In genomic region chr7:80865521-80865920, GRCm38 (mm10) we compare ENCODE assay signal across 14 mouse cellular contexts. TPM values are rescaled to one million over a fixed set of nuclear protein-coding genes. Genes with fewer than 3 reads are reported as not detected.
A peak's percentile ranks its signal among the peaks of the same experiment; 100 is the strongest.
DNase-seq lines count a peak whose midpoint lies in the region; ATAC-seq and TF ChIP-seq lines count a peak whose summit lies in the region.
"Had no signal": no experiment of that assay in that cellular context is flagged by ENCODE, and none has a peak within 500 bp of the region (broad histone marks: within the 10 kb centered on the region; RNA-seq: fewer than 3 reads in every experiment).

No protein-coding gene starts in this region.

- no peak overlapping the region for H3K9ac ChIP-seq in kidney, embryonic 15.5 days
- no peak overlapping the region for H3K9ac ChIP-seq in stomach, embryonic 14.5 days (replicated peaks; ENCODE audit: low read depth, low read length)
- H3K9ac ChIP-seq: limb, embryonic 15.5 days had no signal

- H3K27ac ChIP-seq in kidney, embryonic 15.5 days, result peak overlapping the region; percentile 75
- H3K27ac ChIP-seq in stomach, embryonic 14.5 days (ENCODE audit: low read length), result peak overlapping the region; percentile 61; the same call in 1 of the 2 replicates
- no peak overlapping the region; the same call in 1 of the 2 replicates for H3K27ac ChIP-seq in gastrocnemius, adult 2 months
- H3K27ac ChIP-seq: limb, embryonic 15.5 days had no signal

- H3K36me3 ChIP-seq in kidney, embryonic 15.5 days, result peaks cover 70% of the 10 kb centered on the region
- H3K36me3 ChIP-seq in stomach, embryonic 14.5 days (ENCODE audit: control insufficient read depth, insufficient read depth, low read length), result peaks cover 30% of the 10 kb centered on the region

- no peak for TF ChIP-seq CTCF in gastrocnemius, adult 2 months (IDR thresholded peaks at IDR 0.05)

- no peak overlapping the region for H3K4me3 ChIP-seq in kidney, embryonic 15.5 days (replicated peaks)
- no peak overlapping the region for H3K4me3 ChIP-seq in stomach, embryonic 14.5 days (ENCODE audit: low read depth, low read length)
- H3K4me3 ChIP-seq in gastrocnemius, adult 2 months, result no peak overlapping the region
- H3K4me3 ChIP-seq: limb, embryonic 15.5 days had no signal

- intact Hi-C loops in gastrocnemius, adult 2 months (cut with DNase I), result no loop called here

- DNase-seq in kidney, postnatal 14 days, result no peak
- DNase-seq in induced T-regulatory cell, adult 2 months (ENCODE audit: low read depth), result peak; percentile 58
- no peak for DNase-seq in gastrocnemius, adult 2 months
- DNase-seq in gastrocnemius, postnatal 10 days, result no peak
- DNase-seq: adrenal gland, adult 8-10 months; cerebellum, adult 11 months; embryo, embryonic 11 days; layer of hippocampus, postnatal 36 days; right cerebral cortex, postnatal 4 days had no signal

- H3K9me3 ChIP-seq in kidney, embryonic 15.5 days (replicated peaks), result no peaks in the 10 kb centered on the region
- H3K9me3 ChIP-seq in stomach, embryonic 14.5 days (ENCODE audit: control insufficient read depth, low read depth, low read length), result no peaks in the 10 kb centered on the region
- H3K9me3 ChIP-seq: limb, embryonic 15.5 days had no signal

- WGBS in kidney, embryonic 15.5 days, result 84% methylated on average over 7 of the region's 7 CpGs
- WGBS in stomach, embryonic 14.5 days, result 81% methylated on average over 7 of the region's 7 CpGs

- H3K4me2 ChIP-seq in kidney, embryonic 15.5 days, result 0 out of 2 replicates have a peak overlapping the region, but pooled peaks have one; percentile 16
- H3K4me2 ChIP-seq in stomach, embryonic 14.5 days (replicated peaks; ENCODE audit: low read depth, low read length), result no peak overlapping the region
- H3K4me2 ChIP-seq: limb, embryonic 15.5 days had no signal

- ATAC-seq in kidney, embryonic 15.5 days (replicated peaks; ENCODE audit: low FRiP score), result no peak
- ATAC-seq in CD4-positive, CD25-positive, alpha-beta regulatory T cell, adult 4 months, result peak; percentile 9
- no peak for ATAC-seq in stomach, embryonic 14.5 days (ENCODE audit: insufficient number of reproducible peaks, insufficient read depth, low FRiP score, low read depth)
- ATAC-seq: midbrain, embryonic 16.5 days had no signal

- no peaks in the 10 kb centered on the region for H3K27me3 ChIP-seq in kidney, embryonic 15.5 days
- no peaks in the 10 kb centered on the region for H3K27me3 ChIP-seq in stomach, embryonic 14.5 days (ENCODE audit: control insufficient read depth, insufficient read depth, low read length)
- H3K27me3 ChIP-seq: limb, embryonic 15.5 days had no signal

- H3K4me1 ChIP-seq in kidney, embryonic 15.5 days, result peaks cover 49% of the 10 kb centered on the region
- H3K4me1 ChIP-seq in stomach, embryonic 14.5 days (ENCODE audit: control insufficient read depth, insufficient read depth, low read length), result peaks cover 28% of the 10 kb centered on the region

RNA-seq across cellular contexts. Expression of gene Zscan2, which starts 4.8 kb away (rescaled TPM):
- polyA plus RNA-seq in kidney, embryonic 15.5 days (2015; fragmentation: Nextera tagmentation; extraction: Ambion mirVana), result 2.8 and 2.9 TPM in 2 replicates
- 1 to 10 TPM; 3.8 to 4.2 TPM for polyA plus RNA-seq in CD4-positive, CD25-positive, alpha-beta regulatory T cell, adult 4 months (2017; shearing (Covaris generic))
- polyA plus RNA-seq in stomach, embryonic 14.5 days (2014; fragmentation: Nextera tagmentation; extraction: Ambion mirVana), result 2.4 and 2.5 TPM in 2 replicates
- 1 to 10 TPM; 1.3 to 1.7 TPM for total RNA-seq in gastrocnemius, adult 2 months (2021)
- total RNA-seq in gastrocnemius, postnatal 10 days (2021), result 1 to 10 TPM; 2.3 to 2.5 TPM

RNA-seq across cellular contexts. Expression of gene Wdr73, which starts 35.5 kb away (rescaled TPM):
- 36.7 and 37.5 TPM in 2 replicates for polyA plus RNA-seq in kidney, embryonic 15.5 days (2015; fragmentation: Nextera tagmentation; extraction: Ambion mirVana)
- 10 to 100 TPM; 20.6 to 33.8 TPM for polyA plus RNA-seq in CD4-positive, CD25-positive, alpha-beta regulatory T cell, adult 4 months (2017; shearing (Covaris generic))
- 28.8 and 31.2 TPM in 2 replicates for polyA plus RNA-seq in stomach, embryonic 14.5 days (2014; fragmentation: Nextera tagmentation; extraction: Ambion mirVana)
- 1 to 10 TPM; 2.9 to 3.7 TPM for total RNA-seq in gastrocnemius, adult 2 months (2021)
- total RNA-seq in gastrocnemius, postnatal 10 days (2021), result 1 to 10 TPM; 5.4 to 6.8 TPM

RNA-seq across cellular contexts. Expression of gene Nmb, which starts 39.4 kb away (rescaled TPM):
- polyA plus RNA-seq in kidney, embryonic 15.5 days (2015; fragmentation: Nextera tagmentation; extraction: Ambion mirVana), result 8.2 and 10.0 TPM in 2 replicates
- 10 to 100 TPM; 79.7 to 81.7 TPM for polyA plus RNA-seq in CD4-positive, CD25-positive, alpha-beta regulatory T cell, adult 4 months (2017; shearing (Covaris generic))
- polyA plus RNA-seq in stomach, embryonic 14.5 days (2014; fragmentation: Nextera tagmentation; extraction: Ambion mirVana), result 4.9 and 5.4 TPM in 2 replicates
- 1 to 10 TPM; 3.6 to 4.0 TPM for total RNA-seq in gastrocnemius, adult 2 months (2021)
- 1 to 10 TPM; 2.1 to 2.4 TPM for total RNA-seq in gastrocnemius, postnatal 10 days (2021)

RNA-seq across cellular contexts. Expression of gene Iqgap1, which starts 39.7 kb away (rescaled TPM):
- polyA plus RNA-seq in kidney, embryonic 15.5 days (2015; fragmentation: Nextera tagmentation; extraction: Ambion mirVana), result 95.2 and 95.3 TPM in 2 replicates
- 100 to 1,000 TPM; 187 to 284 TPM for polyA plus RNA-seq in CD4-positive, CD25-positive, alpha-beta regulatory T cell, adult 4 months (2017; shearing (Covaris generic))
- 94.3 and 99.9 TPM in 2 replicates for polyA plus RNA-seq in stomach, embryonic 14.5 days (2014; fragmentation: Nextera tagmentation; extraction: Ambion mirVana)
- 10 to 100 TPM; 14.8 to 16.0 TPM for total RNA-seq in gastrocnemius, adult 2 months (2021)
- total RNA-seq in gastrocnemius, postnatal 10 days (2021), result 10 to 100 TPM; 38.7 to 60.1 TPM
